Mouse (Mus musculus) forebrain, embryonic 11.5 days (tissue): ENCODE measurements around the gene Gpr62. TPM values are rescaled to one million over a fixed set of nuclear protein-coding genes. Genes with fewer than 3 reads are reported as not detected.

ENCODE experiments used
- ATAC-seq: fragments of 200-750 bp; cut with Nextera tagmentation; replicated peaks from 2 replicates; pipeline ENCODE4 v1.8.0; 2017; ENCODE audit warnings: moderate TSS enrichment; ENCODE audit not compliant: low FRiP score
- DNase-seq: peaks from one replicate; pipeline ENCODE4 v3.0.0-alpha.2; 2017; ENCODE audit warnings: low spot score
- H3K27ac ChIP-seq: fragments of 300-500 bp; sonication (generic); 2 replicates; pipeline ENCODE4 v1.5.1; 2014; ENCODE audit warnings: low read depth, low read length
- H3K27me3 ChIP-seq: fragments of 300-500 bp; sonication (generic); 2 replicates; pipeline ENCODE4 v1.6.1; 2014; ENCODE audit warnings: mild to moderate bottlenecking, low read length, mixed read lengths; ENCODE audit not compliant: control insufficient read depth, insufficient read depth
- H3K36me3 ChIP-seq: fragments of 300-500 bp; sonication (generic); 2 replicates; pipeline ENCODE4 v1.6.1; 2014; ENCODE audit warnings: mild to moderate bottlenecking, low read length, moderate library complexity, mixed read lengths; ENCODE audit not compliant: control insufficient read depth, insufficient read depth
- H3K4me1 ChIP-seq: fragments of 300-500 bp; sonication (generic); replicated peaks from 2 replicates; pipeline ENCODE4 v1.6.1; 2014; ENCODE audit warnings: low read length, mixed read lengths; ENCODE audit not compliant: control insufficient read depth, insufficient read depth
- H3K4me2 ChIP-seq: fragments of 300-500 bp; sonication (generic); 2 replicates; pipeline ENCODE4 v1.6.1; 2014; ENCODE audit warnings: low read depth, mild to moderate bottlenecking, low read length, moderate library complexity, mixed read lengths; ENCODE audit not compliant: severe bottlenecking
- H3K4me3 ChIP-seq: fragments of 300-500 bp; sonication (generic); 2 replicates; pipeline ENCODE4 v1.5.1; 2014; ENCODE audit warnings: low read depth, low read length
- H3K9ac ChIP-seq: fragments of 300-500 bp; sonication (generic); 2 replicates; pipeline ENCODE4 v1.6.1; 2014; ENCODE audit warnings: low read length
- H3K9me3 ChIP-seq: fragments of 300-500 bp; sonication (generic); 2 replicates; pipeline ENCODE4 v1.6.1; 2016; ENCODE audit warnings: low read length, mixed read lengths; ENCODE audit not compliant: control insufficient read depth
- WGBS: fragments of 180-500 bp; shearing (Covaris S2); extraction: QIAGEN DNeasy Blood & Tissue Kit; methylation state at CpG from one replicate; pipeline ENCODE4 v1.1.7; 2014; 5-methylcytosine and 5-hydroxymethylcytosine counted together
- polyA plus RNA-seq: library from polyadenylated mRNA; unstranded; fragments of >200 nt; fragmentation: Nextera tagmentation; extraction: Ambion mirVana; gene quantifications from 2 replicates; pipeline ENCODE4 v1.2.1, GENCODE M21; 2014

Gpr62 gene
- polyA plus RNA-seq: 0.19 and 0.71 TPM in 2 replicates

DNA sequence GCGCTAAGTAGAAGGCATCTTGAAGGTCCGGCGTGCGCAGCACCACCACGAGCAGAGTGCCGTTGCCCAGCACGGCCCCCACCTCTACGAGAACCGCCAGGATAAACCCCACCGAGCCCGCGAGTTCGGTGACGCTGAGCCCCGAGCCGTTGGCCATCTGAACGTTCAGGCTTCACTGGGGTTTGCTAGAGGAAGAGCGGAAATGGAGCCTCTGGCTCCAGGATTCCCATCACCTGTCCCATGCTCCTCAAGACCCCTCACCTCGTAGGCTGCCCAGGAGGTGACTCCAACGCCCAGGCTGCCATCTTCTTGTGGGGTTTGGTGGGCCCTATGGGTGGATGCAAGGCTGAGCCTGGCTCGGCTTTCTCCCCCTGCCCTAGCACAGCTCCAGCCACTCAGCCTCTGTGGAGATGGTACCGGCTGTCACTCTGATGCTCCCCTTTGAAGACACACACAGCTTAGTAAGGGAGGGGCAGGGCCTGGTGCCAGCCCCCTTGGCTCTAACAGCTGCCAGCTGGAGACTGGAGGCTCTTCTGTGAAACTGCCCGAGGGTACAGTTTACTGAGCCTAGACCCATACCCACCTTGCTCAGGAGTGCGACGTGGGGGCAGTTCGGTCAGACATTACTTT, at the start of gene Gpr62:
Gpr62 (minus strand) TSS at position 368 of the 630 bp plus-strand sequence.
- WGBS: 33% methylated on average over 26 of the region's 26 CpGs
- peak within 1 kb of the TSS; percentile 67 for H3K9ac ChIP-seq
- peak within 1 kb of the TSS; percentile 21; the same call in 1 of the 2 replicates for H3K27ac ChIP-seq
- no peaks in the 10 kb centered on the region for H3K9me3 ChIP-seq
- peaks cover 16% of the 10 kb centered on the region for H3K36me3 ChIP-seq
- H3K4me1 ChIP-seq: peaks cover 16% of the 10 kb centered on the region
- ATAC-seq: peak; percentile 9; the same call in 1 of the 2 replicates
- peak within 1 kb of the TSS; percentile 39 for H3K4me3 ChIP-seq
- H3K27me3 ChIP-seq: peaks cover 5% of the 10 kb centered on the region; the same call in 1 of the 2 replicates
- no peak for DNase-seq
- peak within 1 kb of the TSS; percentile 92 for H3K4me2 ChIP-seq

- H3K36me3 ChIP-seq: no peaks in the 10 kb centered on the region
- H3K9ac ChIP-seq: no peak within 1 kb of the TSS
- DNase-seq: no peak
- H3K4me1 ChIP-seq: no peaks in the 10 kb centered on the region
- 85% methylated on average over 4 of the region's 4 CpGs for WGBS
- H3K4me3 ChIP-seq: no peak within 1 kb of the TSS
- H3K27ac ChIP-seq: no peak within 1 kb of the TSS
- no peaks in the 10 kb centered on the region for H3K9me3 ChIP-seq
- H3K27me3 ChIP-seq: no peaks in the 10 kb centered on the region
- ATAC-seq: no peak
- H3K4me2 ChIP-seq: no peak within 1 kb of the TSS
Observed at GRCm38 (mm10) chr9:106514273-106514672, 48.5 kb upstream of the Gpr62 start, which contains the start of gene Iqcf5. Gene Iqcf5 (plus strand): TSS chr9:106514573.

GRCm38 (mm10) chr9:106513566-106513965, 47.8 kb upstream of the Gpr62 start:
- Histone ChIP-seq H3K27ac (no peak overlapping the region), H3K4me2 (no peak overlapping the region), H3K27me3 (no peaks in the 10 kb centered on the region), H3K36me3 (no peaks in the 10 kb centered on the region), H3K9me3 (no peaks in the 10 kb centered on the region), H3K4me3 (no peak overlapping the region), H3K4me1 (no peaks in the 10 kb centered on the region), H3K9ac (no peak overlapping the region)
- 80% methylated on average over 6 of the region's 6 CpGs for WGBS
- DNase-seq (no peak), ATAC-seq (no peak)

DNA sequence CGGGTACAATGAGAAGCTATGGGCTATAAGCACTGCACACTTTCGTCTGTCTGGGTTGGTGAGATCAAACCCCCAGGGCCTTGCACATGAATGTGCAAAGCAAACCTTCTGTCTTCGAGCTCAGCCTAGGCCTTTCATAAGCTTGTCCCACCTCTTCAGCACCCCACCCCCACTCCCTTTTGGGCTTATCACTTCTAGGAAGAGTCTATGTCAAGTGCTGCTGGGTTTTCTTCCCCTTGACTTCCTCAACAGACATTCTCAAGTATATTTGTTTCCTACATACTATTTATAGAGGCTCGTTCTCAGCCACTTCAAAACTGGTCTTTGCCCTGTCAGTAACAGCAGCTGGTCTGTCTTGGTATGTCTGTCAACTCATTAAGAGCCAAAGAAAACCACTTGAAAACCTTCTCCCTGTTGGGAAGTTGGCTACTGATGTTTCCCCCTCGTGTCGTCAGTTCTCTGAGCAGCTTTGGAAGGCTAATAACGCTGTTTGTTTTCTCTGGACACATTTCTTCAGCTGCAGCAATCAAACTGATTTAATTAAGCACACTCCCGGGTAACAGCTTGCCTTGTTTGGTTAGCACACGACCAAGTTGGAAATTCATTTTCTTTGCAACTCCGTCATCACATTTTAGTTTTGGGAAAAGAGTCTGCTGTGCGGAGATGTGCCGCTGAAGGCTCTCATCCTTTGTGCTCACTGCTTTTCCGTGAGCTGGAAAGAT, 47.2 kb upstream of the Gpr62 start:
- Histone ChIP-seq H3K27ac (no peak overlapping the region), H3K9ac (no peak overlapping the region), H3K9me3 (no peaks in the 10 kb centered on the region), H3K36me3 (no peaks in the 10 kb centered on the region), H3K4me2 (no peak overlapping the region), H3K4me1 (no peaks in the 10 kb centered on the region), H3K27me3 (no peaks in the 10 kb centered on the region), H3K4me3 (no peak overlapping the region)
- no peak for ATAC-seq
- DNase-seq: no peak
- 69% methylated on average over 13 of the region's 13 CpGs for WGBS

- no peaks in the 10 kb centered on the region for H3K9me3 ChIP-seq
- H3K36me3 ChIP-seq: no peaks in the 10 kb centered on the region
- H3K4me3 ChIP-seq: no peak overlapping the region
- DNase-seq (no peak), ATAC-seq (no peak)
- H3K4me2 ChIP-seq: no peak overlapping the region
- no peak overlapping the region for H3K9ac ChIP-seq
- H3K27ac ChIP-seq: no peak overlapping the region
- 90% methylated on average over 10 of the region's 10 CpGs for WGBS
- H3K27me3 ChIP-seq: no peaks in the 10 kb centered on the region
- no peaks in the 10 kb centered on the region for H3K4me1 ChIP-seq
Observed at GRCm38 (mm10) chr9:106509356-106509755, 43.6 kb upstream of the Gpr62 start.

- H3K9ac ChIP-seq: no peak overlapping the region
- H3K4me1 ChIP-seq: no peaks in the 10 kb centered on the region
- H3K9me3 ChIP-seq: no peaks in the 10 kb centered on the region
- no peaks in the 10 kb centered on the region for H3K36me3 ChIP-seq
- 72% methylated on average over 6 of the region's 6 CpGs for WGBS
- H3K4me3 ChIP-seq: no peak overlapping the region
- no peak for ATAC-seq
- H3K27me3 ChIP-seq: no peaks in the 10 kb centered on the region
- no peak overlapping the region for H3K27ac ChIP-seq
- DNase-seq: no peak
- H3K4me2 ChIP-seq: no peak overlapping the region
Observed at GRCm38 (mm10) chr9:106504246-106504645, 38.5 kb upstream of the Gpr62 start.

GRCm38 (mm10) chr9:106501846-106502245, 36.1 kb upstream of the Gpr62 start:
- Histone ChIP-seq H3K4me3 (no peak overlapping the region), H3K9me3 (no peaks in the 10 kb centered on the region), H3K27me3 (no peaks in the 10 kb centered on the region), H3K4me2 (no peak overlapping the region), H3K27ac (no peak overlapping the region), H3K9ac (no peak overlapping the region), H3K4me1 (no peaks in the 10 kb centered on the region), H3K36me3 (no peaks in the 10 kb centered on the region)
- 90% methylated on average over 22 of the region's 22 CpGs for WGBS
- ATAC-seq: no peak
- no peak for DNase-seq

GRCm38 (mm10) chr9:106499667-106500066, 33.9 kb upstream of the Gpr62 start, which contains the start of gene Iqcf1:
Gene Iqcf1 (plus strand): TSS chr9:106499967.
- H3K27me3 ChIP-seq: no peaks in the 10 kb centered on the region
- no peaks in the 10 kb centered on the region for H3K36me3 ChIP-seq
- ATAC-seq (no peak), DNase-seq (no peak)
- H3K27ac ChIP-seq: no peak within 1 kb of the TSS
- no peaks in the 10 kb centered on the region for H3K9me3 ChIP-seq
- H3K4me2 ChIP-seq: no peak within 1 kb of the TSS
- no peak within 1 kb of the TSS for H3K9ac ChIP-seq
- no peaks in the 10 kb centered on the region for H3K4me1 ChIP-seq
- WGBS: 91% methylated on average over 6 of the region's 6 CpGs
- no peak within 1 kb of the TSS for H3K4me3 ChIP-seq
